ENCODE assay signal across 8 mouse cellular contexts in the genomic region with DNA sequence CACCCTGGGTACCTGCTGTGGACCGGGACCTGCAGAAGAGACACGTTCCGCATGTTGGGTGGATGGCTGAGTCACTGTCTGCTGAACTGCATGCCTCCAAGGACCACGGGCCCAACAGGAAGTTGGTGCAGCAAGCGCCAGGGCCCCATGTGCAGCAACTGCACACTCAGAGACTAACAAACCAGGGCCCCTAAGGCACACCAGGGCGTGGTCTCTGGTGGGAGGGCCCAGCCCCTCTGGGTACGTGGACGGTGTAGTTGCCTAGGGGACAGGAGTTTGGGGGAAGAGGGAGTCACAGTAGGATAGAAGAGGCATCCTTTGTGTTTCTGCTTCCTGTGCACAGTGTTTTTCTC. TPM values are rescaled to one million over a fixed set of nuclear protein-coding genes. Genes with fewer than 3 reads are reported as not detected.
A peak's percentile ranks its signal among the peaks of the same experiment; 100 is the strongest.
DNase-seq lines count a peak whose midpoint lies in the region; ATAC-seq and TF ChIP-seq lines count a peak whose summit lies in the region.

No protein-coding gene starts in this region.

- H3K9me3 ChIP-seq in heart, postnatal 0 days (replicated peaks; ENCODE audit: control insufficient read depth, low read length) = no peaks in the 10 kb centered on the region
- H3K9me3 ChIP-seq in hindbrain, embryonic 11.5 days (ENCODE audit: control insufficient read depth, low read length) = no peaks in the 10 kb centered on the region

- H3K36me3 ChIP-seq in heart, postnatal 0 days (replicated peaks; ENCODE audit: control insufficient read depth, insufficient read depth, low read length) = no peaks in the 10 kb centered on the region
- H3K36me3 ChIP-seq in thymus, adult 2 months (ENCODE audit: control insufficient read depth, insufficient read depth, low read length) = no peaks in the 10 kb centered on the region
- no peaks in the 10 kb centered on the region for H3K36me3 ChIP-seq in hindbrain, embryonic 11.5 days (ENCODE audit: control insufficient read depth, insufficient read depth, low read length)

- TF ChIP-seq POLR2A in thymus, adult 2 months (IDR thresholded peaks at IDR 0.05; ENCODE audit: control insufficient read depth, extremely low read depth, insufficient read depth, low read length, poor library complexity) = peak; percentile 50; the same call in 1 of the 2 replicates

- no peaks in the 10 kb centered on the region for H3K27me3 ChIP-seq in heart, postnatal 0 days (ENCODE audit: control insufficient read depth, insufficient read depth, low read length)
- H3K27me3 ChIP-seq in thymus, adult 2 months (ENCODE audit: control insufficient read depth, insufficient read depth, low read length) = no peaks in the 10 kb centered on the region
- H3K27me3 ChIP-seq in hindbrain, embryonic 11.5 days (ENCODE audit: control insufficient read depth, insufficient read depth, low read length) = no peaks in the 10 kb centered on the region

- H3K4me3 ChIP-seq in heart, postnatal 0 days (ENCODE audit: low read depth, low read length) = peak overlapping the region; percentile 26; the same call in 1 of the 2 replicates
- H3K4me3 ChIP-seq in thymus, adult 2 months (ENCODE audit: control insufficient read depth, insufficient read depth, low read length) = peak overlapping the region; percentile 78
- H3K4me3 ChIP-seq in hindbrain, embryonic 11.5 days (ENCODE audit: low read depth, low read length) = no peak overlapping the region

- H3K9ac ChIP-seq in heart, postnatal 0 days (replicated peaks; ENCODE audit: low read depth, low read length) = no peak overlapping the region
- no peak overlapping the region for H3K9ac ChIP-seq in hindbrain, embryonic 11.5 days (ENCODE audit: low read depth, low read length)

- peak overlapping the region; percentile 31; the same call in 1 of the 2 replicates for H3K4me2 ChIP-seq in heart, postnatal 0 days (ENCODE audit: low read depth, low read length)
- no peak overlapping the region for H3K4me2 ChIP-seq in hindbrain, embryonic 11.5 days (replicated peaks; ENCODE audit: low read depth, low read length)

- no peak overlapping the region for H3K27ac ChIP-seq in heart, postnatal 0 days (ENCODE audit: low read depth)
- H3K27ac ChIP-seq in thymus, adult 2 months (ENCODE audit: control insufficient read depth, insufficient read depth, low read length) = peak overlapping the region; percentile 85
- no peak overlapping the region for H3K27ac ChIP-seq in hindbrain, embryonic 11.5 days (ENCODE audit: low read depth, low read length)

- ATAC-seq in heart, postnatal 0 days (ENCODE audit: insufficient read depth, low read depth) = no peak
- ATAC-seq in hindbrain, embryonic 11.5 days (ENCODE audit: low FRiP score) = no peak

- no peaks in the 10 kb centered on the region for H3K4me1 ChIP-seq in heart, postnatal 0 days (ENCODE audit: control insufficient read depth, insufficient read depth)
- H3K4me1 ChIP-seq in thymus, adult 2 months (replicated peaks; ENCODE audit: control insufficient read depth, insufficient read depth, low read length) = peaks cover 36% of the 10 kb centered on the region
- no peaks in the 10 kb centered on the region for H3K4me1 ChIP-seq in hindbrain, embryonic 11.5 days (replicated peaks; ENCODE audit: control insufficient read depth, insufficient read depth, low read length)

- no peak for TF ChIP-seq EP300 in heart, postnatal 0 days (IDR thresholded peaks at IDR 0.05; ENCODE audit: low read depth)

- no peak for DNase-seq in heart, postnatal 0 days (ENCODE audit: low spot score)
- DNase-seq in heart, adult 8-10 months (ENCODE audit: low spot score) = no peak
- peak; percentile 76 for DNase-seq in c-Kit-positive CD71-negative TER-119-negative erythroid progenitor cells, embryonic 14.5 days (ENCODE audit: low read depth)
- peak; percentile 53 for DNase-seq in lung, postnatal 36 days
- DNase-seq in thymus, adult 2 months = peak; percentile 82
- no peak for DNase-seq in layer of hippocampus, postnatal 14 days (ENCODE audit: low spot score in 2 of 2)
- DNase-seq in adrenal gland, adult 8-10 months = no peak
- no peak for DNase-seq in hindbrain, embryonic 11.5 days (ENCODE audit: low spot score)

- TF ChIP-seq CTCF in heart, postnatal 0 days (IDR thresholded peaks at IDR 0.05; ENCODE audit: low read depth) = no peak
- 0 out of 2 replicates have a peak, but pooled peaks have one; percentile 15 for TF ChIP-seq CTCF in thymus, adult 2 months (IDR thresholded peaks at IDR 0.05; ENCODE audit: borderline replicate concordance, control insufficient read depth, extremely low read depth, insufficient read depth, low read length, poor library complexity)

- WGBS in heart, postnatal 0 days = 71% methylated on average over 8 of the region's 8 CpGs
- WGBS in thymus, adult 2 months = 3% methylated on average over 8 of the region's 8 CpGs
- WGBS in hindbrain, embryonic 11.5 days = 68% methylated on average over 8 of the region's 8 CpGs

RNA-seq across cellular contexts. Expression of gene Nphp4, which starts 27.9 kb away (rescaled TPM):
- 1.5 and 5.0 TPM in 2 replicates for total RNA-seq in heart, postnatal 0 days (2014; rRNA removed; ENCODE audit: low replicate concordance)
- polyA plus RNA-seq in heart, postnatal 0 days (2015; fragmentation: Nextera tagmentation; extraction: Ambion mirVana) = 0.46 and 0.51 TPM in 2 replicates
- total RNA-seq in heart, adult 8-10 months (2022) = 1 to 10 TPM in 2 of 4 experiments, under 1 TPM in 2; 0.82 to 1.2 (median 1.0) TPM
- 3.6 and 4.6 TPM in 2 replicates for polyA plus RNA-seq in thymus, adult 2 months (2012; rRNA removed)
- total RNA-seq in layer of hippocampus, postnatal 14 days (2021) = 10 to 100 TPM; 24.0 to 25.1 TPM
- 1 to 10 TPM; 2.8 to 6.3 (median 4.6) TPM for total RNA-seq in adrenal gland, adult 8-10 months (2022)
- 3.5 and 4.2 TPM in 2 replicates for polyA plus RNA-seq in hindbrain, embryonic 11.5 days (2014; fragmentation: Nextera tagmentation; extraction: Ambion mirVana)

RNA-seq across cellular contexts. Expression of gene Kcnab2, which starts 29.0 kb away (rescaled TPM):
- 1.5 and 2.9 TPM in 2 replicates for total RNA-seq in heart, postnatal 0 days (2014; rRNA removed; ENCODE audit: low replicate concordance)
- polyA plus RNA-seq in heart, postnatal 0 days (2015; fragmentation: Nextera tagmentation; extraction: Ambion mirVana) = 0.69 and 1.1 TPM in 2 replicates
- total RNA-seq in heart, adult 8-10 months (2022) = 1 to 10 TPM; 2.1 to 4.5 (median 3.1) TPM
- polyA plus RNA-seq in thymus, adult 2 months (2012; rRNA removed) = 67.3 and 82.6 TPM in 2 replicates
- 100 to 1,000 TPM; 423 to 447 TPM for total RNA-seq in layer of hippocampus, postnatal 14 days (2021)
- total RNA-seq in adrenal gland, adult 8-10 months (2022) = 1 to 10 TPM; 4.7 to 8.9 (median 8.0) TPM
- 9.2 and 11.1 TPM in 2 replicates for polyA plus RNA-seq in hindbrain, embryonic 11.5 days (2014; fragmentation: Nextera tagmentation; extraction: Ambion mirVana)

Comparison
In these comparisons a context has a peak if more than half of its experiments do, and no peak if none do; other contexts are left out.
1. DNase-seq: peak in c-Kit-positive CD71-negative TER-119-negative erythroid progenitor cells, embryonic 14.5 days (single experiment), lung, postnatal 36 days (single experiment) and thymus, adult 2 months (single experiment); none in heart, postnatal 0 days (single experiment), heart, adult 8-10 months (single experiment), layer of hippocampus, postnatal 14 days (0 of 2), adrenal gland, adult 8-10 months (single experiment) and hindbrain, embryonic 11.5 days (single experiment).
2. RNA of gene Kcnab2, which starts 29.0 kb away (total RNA-seq): 423 to 447 TPM in layer of hippocampus, postnatal 14 days; 4.7 to 8.9 TPM in adrenal gland, adult 8-10 months, 2.1 to 4.5 TPM in heart, adult 8-10 months and 1.5 to 2.9 TPM in heart, postnatal 0 days; every median in the first group is over 10 times any median in the second.